Mouse (Mus musculus): ENCODE results near the gene Tgfa. TPM values are rescaled to one million over a fixed set of nuclear protein-coding genes. Genes with fewer than 3 reads are reported as not detected.

Tgfa gene
- polyA plus RNA-seq, 1 experiment from 2014 or later = 3.0 TPM

GRCm38 (mm10) chr6:86154481-86154880 is 40.5 kb upstream of the Tgfa start:
- TF ChIP-seq CTCF (IDR thresholded peaks at IDR 0.05; ENCODE audit: low read depth) (no peak), EP300 (IDR thresholded peaks at IDR 0.05; ENCODE audit: low read depth) (no peak)
- ATAC-seq (no peak), DNase-seq (no peak)
- Histone ChIP-seq H3K9me3 (ENCODE audit: low read length) (no peaks in the 10 kb centered on the region), H3K27me3 (ENCODE audit: insufficient read depth, low read length) (no peaks in the 10 kb centered on the region), H3K27ac (ENCODE audit: low read depth) (no peak overlapping the region), H3K4me2 (ENCODE audit: low read depth, low read length) (no peak overlapping the region), H3K9ac (replicated peaks) (no peak overlapping the region), H3K4me1 (ENCODE audit: insufficient read depth) (no peaks in the 10 kb centered on the region; the same call in 1 of the 2 replicates), H3K4me3 (ENCODE audit: low read depth, low read length) (no peak overlapping the region), H3K36me3 (replicated peaks; ENCODE audit: insufficient read depth, low read length) (no peaks in the 10 kb centered on the region)
- 34% methylated on average over 2 of the region's 2 CpGs for WGBS (ENCODE audit: insufficient replicate concordance)

- DNase-seq (no peak), ATAC-seq (no peak)
- TF ChIP-seq CTCF (IDR thresholded peaks at IDR 0.05; ENCODE audit: low read depth) (no peak; the same call in 1 of the 2 replicates), EP300 (IDR thresholded peaks at IDR 0.05; ENCODE audit: low read depth) (no peak)
- no peaks in the 10 kb centered on the region for H3K27me3 ChIP-seq (ENCODE audit: insufficient read depth, low read length)
- H3K9me3 ChIP-seq (ENCODE audit: low read length) = no peaks in the 10 kb centered on the region
- no peaks in the 10 kb centered on the region for H3K36me3 ChIP-seq (replicated peaks; ENCODE audit: insufficient read depth, low read length)
- H3K27ac ChIP-seq (ENCODE audit: low read depth) = no peak overlapping the region
- no peak overlapping the region for H3K9ac ChIP-seq (replicated peaks)
- no peaks in the 10 kb centered on the region; the same call in 1 of the 2 replicates for H3K4me1 ChIP-seq (ENCODE audit: insufficient read depth)
- H3K4me2 ChIP-seq (ENCODE audit: low read depth, low read length) = no peak overlapping the region
- no peak overlapping the region for H3K4me3 ChIP-seq (ENCODE audit: low read depth, low read length)
- 74% methylated on average over 17 of the region's 17 CpGs for WGBS (ENCODE audit: insufficient replicate concordance)
These were observed 37.5 kb upstream of the Tgfa start for GRCm38 (mm10) chr6:86157253-86158234.

GRCm38 (mm10) chr6:86160878-86161277 is 34.1 kb upstream of the Tgfa start:
- TF ChIP-seq EP300 (IDR thresholded peaks at IDR 0.05; ENCODE audit: low read depth) (no peak), CTCF (IDR thresholded peaks at IDR 0.05; ENCODE audit: low read depth) (no peak)
- no peaks in the 10 kb centered on the region for H3K9me3 ChIP-seq (ENCODE audit: low read length)
- no peak overlapping the region for H3K9ac ChIP-seq (replicated peaks)
- H3K27ac ChIP-seq (ENCODE audit: low read depth) = no peak overlapping the region
- ATAC-seq (no peak), DNase-seq (no peak)
- H3K27me3 ChIP-seq (ENCODE audit: insufficient read depth, low read length) = no peaks in the 10 kb centered on the region
- H3K36me3 ChIP-seq (replicated peaks; ENCODE audit: insufficient read depth, low read length) = no peaks in the 10 kb centered on the region
- WGBS (ENCODE audit: insufficient replicate concordance) = 69% methylated on average over 3 of the region's 3 CpGs
- H3K4me1 ChIP-seq (ENCODE audit: insufficient read depth) = no peaks in the 10 kb centered on the region
- H3K4me2 ChIP-seq (ENCODE audit: low read depth, low read length) = no peak overlapping the region
- no peak overlapping the region for H3K4me3 ChIP-seq (ENCODE audit: low read depth, low read length)

- Histone ChIP-seq H3K4me1 (ENCODE audit: insufficient read depth) (no peaks in the 10 kb centered on the region), H3K4me2 (ENCODE audit: low read depth, low read length) (no peak overlapping the region), H3K27ac (ENCODE audit: low read depth) (no peak overlapping the region), H3K4me3 (ENCODE audit: low read depth, low read length) (no peak overlapping the region), H3K27me3 (ENCODE audit: insufficient read depth, low read length) (no peaks in the 10 kb centered on the region), H3K9ac (replicated peaks) (no peak overlapping the region), H3K9me3 (ENCODE audit: low read length) (no peaks in the 10 kb centered on the region), H3K36me3 (replicated peaks; ENCODE audit: insufficient read depth, low read length) (no peaks in the 10 kb centered on the region)
- TF ChIP-seq CTCF (IDR thresholded peaks at IDR 0.05; ENCODE audit: low read depth) (no peak), EP300 (IDR thresholded peaks at IDR 0.05; ENCODE audit: low read depth) (no peak)
- DNase-seq = no peak
- WGBS (ENCODE audit: insufficient replicate concordance) = 57% methylated on average over 7 of the region's 7 CpGs
- no peak for ATAC-seq
These were observed 33.4 kb upstream of the Tgfa start for GRCm38 (mm10) chr6:86161586-86161985.

GRCm38 (mm10) chr6:86164028-86164427 is 31.0 kb upstream of the Tgfa start:
- TF ChIP-seq EP300 (IDR thresholded peaks at IDR 0.05; ENCODE audit: low read depth) (no peak), CTCF (IDR thresholded peaks at IDR 0.05; ENCODE audit: low read depth) (no peak)
- no peaks in the 10 kb centered on the region for H3K9me3 ChIP-seq (ENCODE audit: low read length)
- ATAC-seq = no peak
- no peaks in the 10 kb centered on the region for H3K36me3 ChIP-seq (replicated peaks; ENCODE audit: insufficient read depth, low read length)
- no peaks in the 10 kb centered on the region for H3K4me1 ChIP-seq (ENCODE audit: insufficient read depth)
- 70% methylated on average over 3 of the region's 3 CpGs for WGBS (ENCODE audit: insufficient replicate concordance)
- no peak overlapping the region for H3K4me3 ChIP-seq (ENCODE audit: low read depth, low read length)
- H3K4me2 ChIP-seq (ENCODE audit: low read depth, low read length) = no peak overlapping the region
- H3K9ac ChIP-seq (replicated peaks) = no peak overlapping the region
- H3K27ac ChIP-seq (ENCODE audit: low read depth) = no peak overlapping the region
- DNase-seq = no peak
- H3K27me3 ChIP-seq (ENCODE audit: insufficient read depth, low read length) = no peaks in the 10 kb centered on the region

GRCm38 (mm10) chr6:86166426-86166825 is 28.6 kb upstream of the Tgfa start:
- no peak for DNase-seq
- Histone ChIP-seq H3K4me3 (ENCODE audit: low read depth, low read length) (no peak overlapping the region), H3K36me3 (replicated peaks; ENCODE audit: insufficient read depth, low read length) (no peaks in the 10 kb centered on the region), H3K4me2 (ENCODE audit: low read depth, low read length) (no peak overlapping the region), H3K4me1 (ENCODE audit: insufficient read depth) (no peaks in the 10 kb centered on the region), H3K27ac (ENCODE audit: low read depth) (no peak overlapping the region), H3K27me3 (ENCODE audit: insufficient read depth, low read length) (no peaks in the 10 kb centered on the region), H3K9me3 (ENCODE audit: low read length) (no peaks in the 10 kb centered on the region), H3K9ac (replicated peaks) (no peak overlapping the region)
- WGBS (ENCODE audit: insufficient replicate concordance) = 67% methylated on average over 9 of the region's 9 CpGs
- no peak for ATAC-seq
- TF ChIP-seq CTCF (IDR thresholded peaks at IDR 0.05; ENCODE audit: low read depth) (no peak), EP300 (IDR thresholded peaks at IDR 0.05; ENCODE audit: low read depth) (no peak)

Measured in liver, postnatal 0 days (tissue).